Mouse (Mus musculus) olfactory bulb, adult 2 months (tissue): ENCODE measurements around the gene Dop1a.

Experiments used
- CTCF ChIP-seq: fragments of 200-500 bp; IDR thresholded peaks from 2 replicates; pipeline ENCODE4 v1.5.1; 2012; ENCODE audit warnings: low read depth, mild to moderate bottlenecking, low read length, moderate library complexity; ENCODE audit not compliant: insufficient read depth
- POLR2A ChIP-seq: fragments of 200-500 bp; IDR thresholded peaks from 2 replicates; pipeline ENCODE4 v1.6.1; 2012; ENCODE audit warnings: mild to moderate bottlenecking, low read depth, low read length, moderate library complexity; ENCODE audit not compliant: insufficient read depth

- no peak for TF ChIP-seq CTCF
- TF ChIP-seq POLR2A = no peak
These were observed 106.8 kb downstream of the Dop1a start for GRCm38 (mm10) chr9:86573616-86574303.
